Mouse (Mus musculus): ENCODE measurements around the gene Nfkb1. TPM values are rescaled to one million over a fixed set of nuclear protein-coding genes. Genes with fewer than 3 reads are reported as not detected.

The Nfkb1 gene
- total and polyA plus RNA-seq, 3 experiments, result 271 to 369 (median 346) TPM

DNA sequence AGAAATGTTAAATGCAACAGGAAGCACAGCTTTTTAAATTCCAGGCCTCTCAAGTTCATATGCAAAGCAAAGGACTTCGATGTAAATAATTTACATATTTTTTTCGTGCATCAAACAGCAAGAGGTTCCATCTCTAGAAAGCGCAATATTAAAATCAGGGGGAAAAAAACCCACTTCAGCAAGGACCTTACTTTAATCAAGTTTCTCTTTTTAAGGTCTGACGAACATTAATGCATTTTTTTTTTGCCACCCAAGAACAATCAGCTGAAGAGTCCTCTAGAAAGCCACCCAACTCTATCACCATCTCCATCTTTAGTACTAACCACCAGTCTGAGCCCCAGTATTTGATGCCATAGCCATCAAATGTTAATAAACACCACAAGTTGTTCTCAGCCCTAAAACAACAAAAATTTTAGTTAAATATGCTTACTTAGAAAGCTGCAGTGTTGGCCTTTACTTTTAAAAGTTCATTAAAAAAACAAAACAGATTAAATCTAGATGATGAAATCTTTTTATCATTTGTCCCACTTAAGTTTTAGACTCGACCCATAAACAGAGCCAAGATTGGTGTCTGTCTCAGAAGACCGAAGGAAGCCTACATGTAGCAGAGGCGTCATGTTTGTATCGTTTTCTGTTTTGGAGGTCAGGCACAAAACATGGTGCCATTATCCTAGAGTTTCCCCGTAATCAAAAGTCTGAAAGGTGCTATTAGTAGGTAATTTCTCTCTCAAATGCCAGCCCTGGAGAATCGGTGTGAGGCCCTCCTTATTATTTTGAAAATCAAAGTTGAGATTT, 1.4 kb downstream of the Nfkb1 start:
- DNase-seq (ENCODE audit: extremely low read depth), result peak; percentile 46
- Histone ChIP-seq H3K79me2 (replicated peaks; ENCODE audit: control insufficient read depth, extremely low read depth, insufficient read depth, poor library complexity, severe bottlenecking) (peaks cover 57% of the 10 kb centered on the region), H3K4me1 (ENCODE audit: control insufficient read depth in 1 of 2, insufficient read depth in 2 of 2) (peaks cover 14 to 52% of the 10 kb centered on the region in 2 experiments), H3K27ac (ENCODE audit: insufficient read depth, low read depth) (no peak overlapping the region; the same call in 1 of the 2 replicates), H3K4me3 (replicated peaks in 1 of 3; ENCODE audit: low read depth in 2 of 3, low read length in 2 of 3, poor library complexity in 1 of 3) (peak overlapping the region; percentile 74 to 93 (median 84)), H3K36me3 (replicated peaks in 1 of 2; ENCODE audit: control insufficient read depth in 1 of 2, insufficient read depth in 1 of 2, low read length in 1 of 2) (peaks cover 0 to 16% of the 10 kb centered on the region in 2 experiments), H3K9me3 (replicated peaks; ENCODE audit: low read length) (no peaks in the 10 kb centered on the region), H3K9ac (ENCODE audit: insufficient read depth, low read depth) (peak overlapping the region; percentile 99), H3K4me2 (ENCODE audit: insufficient read depth, low read depth, poor library complexity, severe bottlenecking) (peak overlapping the region; percentile 99), H3K27me3 (replicated peaks) (no peaks in the 10 kb centered on the region)
- in situ Hi-C loops (cut with MboI; ENCODE audit: low pct_ligation_motif_present, low pct_unique_long_range_greater_than_20kb, low sequenced_read_pairs) (no loop called here), dilution Hi-C loops (cut with MboI; ENCODE audit: extremely low pct_ligation_motif_present, extremely low pct_unique_long_range_greater_than_20kb, low sequenced_read_pairs) (no loop called here)
- TF ChIP-seq IRF4 (IDR thresholded peaks at IDR 0.05; ENCODE audit: low read depth, low read length), result no peak; the same call in 1 of the 2 replicates
- no peak for TF ChIP-seq MEF2A (IDR thresholded peaks at IDR 0.05; ENCODE audit: borderline replicate concordance, low read depth, low read length)
- TF ChIP-seq UBTF (IDR thresholded peaks at IDR 0.05; ENCODE audit: low read depth, low read length), result no peak
- 0 out of 2 replicates have a peak, but pooled peaks have one; percentile 38 for TF ChIP-seq KAT2A (IDR thresholded peaks at IDR 0.05; ENCODE audit: insufficient replicate concordance, low read length)
- no peak for TF ChIP-seq MYC (IDR thresholded peaks at IDR 0.05; ENCODE audit: low read depth, low read length)
- TF ChIP-seq USF1 (IDR thresholded peaks at IDR 0.05; ENCODE audit: low read depth, low read length), result no peak
- peak; percentile 47 for TF ChIP-seq HCFC1 (IDR thresholded peaks at IDR 0.05; ENCODE audit: low read depth, low read length)
- TF ChIP-seq POLR2AphosphoS2 (IDR thresholded peaks at IDR 0.05; ENCODE audit: low read depth, low read length), result no peak
- TF ChIP-seq EP300 (IDR thresholded peaks at IDR 0.05; ENCODE audit: low read length), result peak; percentile 52; the same call in 1 of the 2 replicates
- 0 out of 2 replicates have a peak, but pooled peaks have one; percentile 0 for TF ChIP-seq MXI1 (IDR thresholded peaks at IDR 0.05; ENCODE audit: low read depth, low read length)
- TF ChIP-seq RCOR1 (conservative IDR thresholded peaks at IDR 0.05; ENCODE audit: low read depth, low read length), result 0 out of 2 replicates have a peak, but pooled peaks have one; percentile 74
- peak; percentile 94 for TF ChIP-seq CHD1 (IDR thresholded peaks at IDR 0.05; ENCODE audit: low read depth, low read length)
- no peak for TF ChIP-seq NRF1 (IDR thresholded peaks at IDR 0.05; ENCODE audit: low read depth, low read length)
- TF ChIP-seq SIN3A (IDR thresholded peaks at IDR 0.05; ENCODE audit: low read length), result peak; percentile 88
- TF ChIP-seq NELFE (IDR thresholded peaks at IDR 0.05; ENCODE audit: low read depth, low read length), result no peak
- no peak for TF ChIP-seq ZC3H11A (IDR thresholded peaks at IDR 0.05; ENCODE audit: low read depth, low read length)
- TF ChIP-seq JUND (conservative IDR thresholded peaks at IDR 0.05; ENCODE audit: low read depth, low read length), result no peak
- TF ChIP-seq USF2 (conservative IDR thresholded peaks at IDR 0.05; ENCODE audit: low read depth, low read length), result no peak
- TF ChIP-seq JUN (IDR thresholded peaks at IDR 0.05; ENCODE audit: insufficient read depth, low read depth, low read length), result no peak
- no peak; the same call in 1 of the 2 replicates for TF ChIP-seq POLR2A (IDR thresholded peaks at IDR 0.05; ENCODE audit: low read depth, low read length)
- TF ChIP-seq ZMIZ1 (IDR thresholded peaks at IDR 0.05; ENCODE audit: low read depth, low read length), result no peak
- no peak for TF ChIP-seq MAFK (IDR thresholded peaks at IDR 0.05; ENCODE audit: insufficient replicate concordance, low read length)
- TF ChIP-seq MAZ (IDR thresholded peaks at IDR 0.05; ENCODE audit: low read depth, low read length), result 0 out of 2 replicates have a peak, but pooled peaks have one; percentile 49
- peak; percentile 49 for TF ChIP-seq BHLHE40 (IDR thresholded peaks at IDR 0.05; ENCODE audit: low read depth, low read length)
- TF ChIP-seq CTCF (conservative IDR thresholded peaks at IDR 0.05 in 1 of 2, IDR thresholded peaks at IDR 0.05 in 1 of 2; ENCODE audit: low read depth in 2 of 2, low read length in 2 of 2), result no peak
- TF ChIP-seq ZNF384 (IDR thresholded peaks at IDR 0.05; ENCODE audit: low read depth, low read length), result peak; percentile 77
- TF ChIP-seq ZKSCAN1 (IDR thresholded peaks at IDR 0.05; ENCODE audit: borderline replicate concordance, low read depth, low read length), result no peak
- TF ChIP-seq TBP (conservative IDR thresholded peaks at IDR 0.05; ENCODE audit: low read depth, low read length), result peak; percentile 78
- 0 out of 2 replicates have a peak, but pooled peaks have one; percentile 34 for TF ChIP-seq TCF12 (IDR thresholded peaks at IDR 0.05; ENCODE audit: low read depth, low read length)
- 0 out of 2 replicates have a peak, but pooled peaks have one; percentile 39 for TF ChIP-seq ELF1 (IDR thresholded peaks at IDR 0.05; ENCODE audit: low read depth, low read length)
- TF ChIP-seq SMC3 (IDR thresholded peaks at IDR 0.05; ENCODE audit: low read depth, low read length), result no peak
- TF ChIP-seq ETS1 (conservative IDR thresholded peaks at IDR 0.05; ENCODE audit: low read depth, low read length), result peak; percentile 33; the same call in 1 of the 2 replicates
- TF ChIP-seq CHD2 (IDR thresholded peaks at IDR 0.05; ENCODE audit: low read length), result peak; percentile 18; the same call in 1 of the 2 replicates
- TF ChIP-seq GABPA (IDR thresholded peaks at IDR 0.05; ENCODE audit: insufficient replicate concordance, low read depth, low read length), result no peak
- no peak for TF ChIP-seq E2F4 (IDR thresholded peaks at IDR 0.05; ENCODE audit: insufficient replicate concordance, low read depth, low read length)
- no peak for TF ChIP-seq MAX (IDR thresholded peaks at IDR 0.05; ENCODE audit: low read length)
- TF ChIP-seq RAD21 (IDR thresholded peaks at IDR 0.05; ENCODE audit: low read depth, low read length), result no peak; the same call in 1 of the 2 replicates
- TF ChIP-seq PAX5 (IDR thresholded peaks at IDR 0.05; ENCODE audit: low read length), result no peak

All from CH12.LX (cell line).